Mouse (Mus musculus) ES-Bruce4 (cell line): Measurements from ENCODE around the gene Urb1.

ENCODE experiments used
- CTCF ChIP-seq: IDR thresholded peaks from one replicate; pipeline ENCODE4 v1.8.1; 2011; ENCODE audit warnings: low read depth, low read length
- POLR2A ChIP-seq: IDR thresholded peaks from one replicate; pipeline ENCODE4 v1.8.1; 2011; ENCODE audit warnings: low read length; ENCODE audit not compliant: insufficient read depth

GRCm38 (mm10) chr16:90775946-90776520, 34.2 kb downstream of the Urb1 start:
- TF ChIP-seq POLR2A, result no peak
- TF ChIP-seq CTCF, result no peak
